Mouse (Mus musculus) cerebellum, adult 2 months (tissue): ENCODE results near the gene 0610012G03Rik.

ENCODE experiments used
- CTCF ChIP-seq: fragments of 200-500 bp; IDR thresholded peaks from 2 replicates; pipeline ENCODE4 v1.5.1; 2011; ENCODE audit warnings: low read depth, mild to moderate bottlenecking, control low read depth, low read length, moderate library complexity, borderline replicate concordance; ENCODE audit not compliant: insufficient read depth
- POLR2A ChIP-seq: fragments of 200-500 bp; IDR thresholded peaks from 2 replicates; pipeline ENCODE4 v1.6.1; 2011; ENCODE audit warnings: low read length, control low read depth, borderline replicate concordance; ENCODE audit not compliant: insufficient read depth

GRCm38 (mm10) chr16:31992039-31992438 lies 43.7 kb upstream of the 0610012G03Rik start:
- no peak for TF ChIP-seq POLR2A
- no peak for TF ChIP-seq CTCF
